Mouse (Mus musculus) ES-E14 (cell line): ENCODE measurements around the gene Nphs1. TPM values are rescaled to one million over a fixed set of nuclear protein-coding genes. Genes with fewer than 3 reads are reported as not detected.

Experiments used
- DNase-seq: peaks from one replicate; pipeline ENCODE4 v3.0.0-alpha.2; 2013; ENCODE audit warnings: low read depth, low spot score
- H3K27ac ChIP-seq: 2 replicates; pipeline ENCODE4 v1.5.1; 2012; ENCODE audit warnings: low read depth, mild to moderate bottlenecking, low read length, moderate library complexity, mixed read lengths; ENCODE audit not compliant: poor library complexity, insufficient read depth, severe bottlenecking
- H3K36me3 ChIP-seq: 2 replicates; pipeline ENCODE4 v1.6.1; 2012; ENCODE audit warnings: mild to moderate bottlenecking, low read length, moderate library complexity, mixed read lengths; ENCODE audit not compliant: control insufficient read depth, poor library complexity, insufficient read depth, severe bottlenecking
- H3K4me1 ChIP-seq, 2 experiments: fragments of 150-350 bp in 1 of 2; sonication (generic) in 1 of 2; 2 replicates each; pipeline ENCODE4 v1.6.1; 2012; ENCODE audit warnings: low read length in 2 of 2, mild to moderate bottlenecking in 1 of 2, mixed read lengths in 1 of 2; ENCODE audit not compliant: control insufficient read depth in 2 of 2, insufficient read depth in 2 of 2, poor library complexity in 1 of 2
- H3K4me3 ChIP-seq, 2 experiments: fragments of 150-350 bp in 1 of 2; sonication (generic) in 1 of 2; 2 replicates each; pipeline ENCODE4 v1.5.1; 2012; ENCODE audit warnings: low read length in 2 of 2, low read depth in 1 of 2, mild to moderate bottlenecking in 1 of 2, mixed read lengths in 1 of 2; ENCODE audit not compliant: insufficient read depth in 1 of 2, poor library complexity in 1 of 2, severe bottlenecking in 1 of 2
- H3K9ac ChIP-seq: 2 replicates; pipeline ENCODE4 v1.6.1; 2012; ENCODE audit warnings: low read depth, mild to moderate bottlenecking, low read length, mixed read lengths; ENCODE audit not compliant: poor library complexity, insufficient read depth, severe bottlenecking
- H3K9me3 ChIP-seq: fragments of 150-350 bp; sonication (generic); 2 replicates; pipeline ENCODE4 v1.6.1; 2012; ENCODE audit warnings: low read depth, mild to moderate bottlenecking, low read length; ENCODE audit not compliant: control insufficient read depth, insufficient read depth
- CHD2 ChIP-seq: IDR thresholded peaks from 2 replicates; pipeline ENCODE4 v1.6.1; 2014; ENCODE audit warnings: mild to moderate bottlenecking, low read depth, low read length, inconsistent platforms
- HCFC1 ChIP-seq: IDR thresholded peaks from 2 replicates; pipeline ENCODE4 v1.6.1; 2012; ENCODE audit warnings: low read length, inconsistent platforms, borderline replicate concordance; ENCODE audit not compliant: insufficient read depth
- MAFK ChIP-seq: IDR thresholded peaks from 2 replicates; pipeline ENCODE4 v1.6.1; 2014; ENCODE audit warnings: mild to moderate bottlenecking, low read depth, low read length, inconsistent platforms; ENCODE audit not compliant: insufficient read depth
- ZC3H11A ChIP-seq: IDR thresholded peaks from 2 replicates; pipeline ENCODE4 v1.6.1; 2012; ENCODE audit warnings: low read depth, mild to moderate bottlenecking, inconsistent platforms, low read length, borderline replicate concordance
- ZNF384 ChIP-seq: IDR thresholded peaks from 2 replicates; pipeline ENCODE4 v1.6.1; 2012; ENCODE audit warnings: low read depth, low read length, inconsistent platforms
- in situ Hi-C, 2 experiments: fragments of 600-800 bp; cut with MboI; formaldehyde crosslinking; loops; one replicate each; pipeline ENCODE4 v1.15.1; 2025; ENCODE audit warnings: low sequenced_read_pairs in 2 of 2, inconsistent platforms in 1 of 2; ENCODE audit not compliant: unreplicated experiment in 2 of 2
- total RNA-seq: library from RNA; depleted of rRNA; stranded (reverse); fragments of 300-350 nt; gene quantifications from 2 replicates; pipeline ENCODE4 v1.2.3, GENCODE M21; 2012

The Nphs1 gene
- total RNA-seq, 1 experiment = 45.7 TPM

- DNase-seq = no peak
- Histone ChIP-seq H3K27ac (no peak overlapping the region), H3K36me3 (no peaks in the 10 kb centered on the region), H3K9me3 (no peaks in the 10 kb centered on the region), H3K4me1 (peaks cover under 1 to 6% of the 10 kb centered on the region in 2 experiments; a peak in 2 of 4 replicates), H3K9ac (no peak overlapping the region), H3K4me3 (no peak overlapping the region)
- TF ChIP-seq ZNF384 = no peak
- TF ChIP-seq CHD2 = no peak
- no peak for TF ChIP-seq MAFK
- TF ChIP-seq ZC3H11A = no peak
- no peak for TF ChIP-seq HCFC1
- in situ Hi-C loops = no loop called here
These were observed 62.7 kb downstream of the Nphs1 start for GRCm38 (mm10) chr7:30520856-30521255.

- H3K9me3 ChIP-seq = no peaks in the 10 kb centered on the region
- no peak for DNase-seq
- H3K4me3 ChIP-seq = no peak overlapping the region
- H3K9ac ChIP-seq = no peak overlapping the region
- peaks cover 1 to 16% of the 10 kb centered on the region in 2 experiments; a peak in 2 of 4 replicates for H3K4me1 ChIP-seq
- H3K36me3 ChIP-seq = no peaks in the 10 kb centered on the region
- no peak for TF ChIP-seq MAFK
- no peak for TF ChIP-seq HCFC1
- TF ChIP-seq CHD2 = no peak
- TF ChIP-seq ZNF384 = no peak
- no peak for TF ChIP-seq ZC3H11A
- no peak overlapping the region for H3K27ac ChIP-seq
- in situ Hi-C loops = no loop called here
These were observed 64.8 kb downstream of the Nphs1 start for GRCm38 (mm10) chr7:30522871-30523270.

GRCm38 (mm10) chr7:30524487-30524886, 66.4 kb downstream of the Nphs1 start:
- Histone ChIP-seq H3K9me3 (no peaks in the 10 kb centered on the region), H3K36me3 (no peaks in the 10 kb centered on the region), H3K9ac (no peak overlapping the region), H3K4me3 (no peak overlapping the region), H3K27ac (no peak overlapping the region), H3K4me1 (peaks cover 1 to 12% of the 10 kb centered on the region in 2 experiments; a peak in 2 of 4 replicates)
- no peak for DNase-seq
- TF ChIP-seq MAFK (no peak), ZNF384 (no peak)
- in situ Hi-C loops = no loop called here

- Histone ChIP-seq H3K9me3 (no peaks in the 10 kb centered on the region), H3K36me3 (no peaks in the 10 kb centered on the region), H3K4me3 (peak overlapping the region; percentile 35 to 52; a peak in 1 of 4 replicates), H3K9ac (no peak overlapping the region), H3K27ac (no peak overlapping the region), H3K4me1 (peaks cover 1 to 12% of the 10 kb centered on the region in 2 experiments; a peak in 2 of 4 replicates)
- DNase-seq = no peak
- in situ Hi-C loops = no loop called here
- TF ChIP-seq ZNF384 = no peak
- no peak for TF ChIP-seq ZC3H11A
- no peak for TF ChIP-seq HCFC1
- no peak for TF ChIP-seq MAFK
- TF ChIP-seq CHD2 = no peak
These were observed 67.8 kb downstream of the Nphs1 start for GRCm38 (mm10) chr7:30525954-30526353.

- DNase-seq = no peak
- no peaks in the 10 kb centered on the region for H3K36me3 ChIP-seq
- H3K9me3 ChIP-seq = no peaks in the 10 kb centered on the region
- no peak overlapping the region for H3K27ac ChIP-seq
- 0 out of 2 replicates have a peak overlapping the region, but pooled peaks have one; percentile 7 for H3K9ac ChIP-seq
- H3K4me3 ChIP-seq = peak overlapping the region; percentile 35 to 52; a peak in 1 of 4 replicates
- TF ChIP-seq ZC3H11A (no peak), CHD2 (no peak), ZNF384 (no peak), MAFK (no peak), HCFC1 (no peak)
- in situ Hi-C loops = no loop called here
- peaks cover 1 to 12% of the 10 kb centered on the region in 2 experiments; a peak in 2 of 4 replicates for H3K4me1 ChIP-seq
These were observed 68.3 kb downstream of the Nphs1 start for GRCm38 (mm10) chr7:30526399-30526798.
